Mouse (Mus musculus) heart, embryonic 15.5 days (tissue): Measurements from ENCODE around the gene Nckap1. TPM values are rescaled to one million over a fixed set of nuclear protein-coding genes. Genes with fewer than 3 reads are reported as not detected.

Experiments
- ATAC-seq: fragments of 200-750 bp; cut with Nextera tagmentation; replicated peaks from 2 replicates; pipeline ENCODE4 v1.8.0; 2017; ENCODE audit warnings: low read depth, moderate TSS enrichment; ENCODE audit not compliant: insufficient number of reproducible peaks, insufficient read depth, low FRiP score
- H3K27ac ChIP-seq: fragments of 300-500 bp; sonication (generic); 2 replicates; pipeline ENCODE4 v1.5.1; 2015; ENCODE audit warnings: mild to moderate bottlenecking, inconsistent platforms
- H3K27me3 ChIP-seq: fragments of 300-500 bp; sonication (generic); 2 replicates; pipeline ENCODE4 v1.6.1; 2015; ENCODE audit warnings: inconsistent platforms
- H3K36me3 ChIP-seq: fragments of 300-500 bp; sonication (generic); 2 replicates; pipeline ENCODE4 v1.6.1; 2015; ENCODE audit warnings: mild to moderate bottlenecking, inconsistent platforms
- H3K4me1 ChIP-seq: fragments of 300-500 bp; sonication (generic); replicated peaks from 2 replicates; pipeline ENCODE4 v1.6.1; 2015; ENCODE audit warnings: inconsistent platforms
- H3K4me2 ChIP-seq: fragments of 300-500 bp; sonication (generic); 2 replicates; pipeline ENCODE4 v1.6.1; 2015; ENCODE audit warnings: inconsistent platforms, mild to moderate bottlenecking, moderate library complexity
- H3K4me3 ChIP-seq: fragments of 300-500 bp; sonication (generic); 2 replicates; pipeline ENCODE4 v1.5.1; 2015; ENCODE audit warnings: mild to moderate bottlenecking, inconsistent platforms
- H3K9ac ChIP-seq: fragments of 300-500 bp; sonication (generic); 2 replicates; pipeline ENCODE4 v1.6.1; 2015; ENCODE audit warnings: mild to moderate bottlenecking, inconsistent platforms
- H3K9me3 ChIP-seq: fragments of 300-500 bp; sonication (generic); replicated peaks from 2 replicates; pipeline ENCODE4 v1.6.1; 2016; ENCODE audit warnings: inconsistent platforms
- WGBS: fragments of 180-500 bp; shearing (Covaris S2); methylation state at CpG from one replicate; pipeline ENCODE4 v1.1.7; 2015; ENCODE audit warnings: mixed read lengths; 5-methylcytosine and 5-hydroxymethylcytosine counted together
- microRNA counts: library from miRNA; unstranded; fragments of <30 nt; microRNA quantifications from one replicate; lab custom pipeline; 2016
- microRNA-seq: library from miRNA; unstranded; fragments of <30 nt; microRNA quantifications from one replicate; pipeline ENCODE4, GENCODE M21; 2016
- polyA plus RNA-seq: library from polyadenylated mRNA; unstranded; fragments of >200 nt; fragmentation: Nextera tagmentation; extraction: Ambion mirVana; gene quantifications from 2 replicates; pipeline ENCODE4 v1.2.1, GENCODE M21; 2015

The Nckap1 gene
- polyA plus RNA-seq, 1 experiment from 2014 or later: 50.4 TPM

GRCm38 (mm10) chr2:80484951-80485350, 96.2 kb downstream of the Nckap1 start:
- Histone ChIP-seq H3K9ac (no peak overlapping the region), H3K27ac (no peak overlapping the region), H3K36me3 (no peaks in the 10 kb centered on the region), H3K4me2 (no peak overlapping the region), H3K9me3 (no peaks in the 10 kb centered on the region), H3K27me3 (no peaks in the 10 kb centered on the region), H3K4me1 (peaks cover 7% of the 10 kb centered on the region; the same call in 1 of the 2 replicates), H3K4me3 (no peak overlapping the region)
- 87% methylated on average over 5 of the region's 5 CpGs for WGBS
- ATAC-seq: no peak

DNA sequence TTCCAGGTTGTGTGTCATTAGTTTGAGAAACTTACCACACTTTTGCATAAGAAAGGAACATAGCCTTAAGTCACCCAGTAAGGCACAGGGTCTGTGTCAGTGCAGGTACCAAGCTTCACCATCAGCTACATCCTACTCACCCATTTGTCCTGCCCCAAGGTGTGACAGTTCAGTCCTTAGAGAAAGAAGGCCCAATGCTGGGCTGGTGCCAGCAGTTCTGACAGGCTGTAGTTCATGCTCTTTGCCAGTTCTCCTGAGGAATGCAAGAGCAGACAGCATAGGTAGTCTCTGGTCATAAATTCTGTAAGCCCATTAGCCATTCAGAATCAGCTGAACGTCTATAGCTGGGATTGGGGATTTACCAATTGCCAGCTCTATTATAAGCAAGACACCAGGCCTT, 105.3 kb downstream of the Nckap1 start:
- no peak overlapping the region for H3K27ac ChIP-seq
- H3K4me1 ChIP-seq: no peaks in the 10 kb centered on the region
- no peaks in the 10 kb centered on the region for H3K27me3 ChIP-seq
- no peak overlapping the region for H3K4me2 ChIP-seq
- H3K9ac ChIP-seq: no peak overlapping the region
- H3K36me3 ChIP-seq: no peaks in the 10 kb centered on the region
- no peaks in the 10 kb centered on the region for H3K9me3 ChIP-seq
- 75% methylated on average over 1 of the region's 1 CpGs for WGBS
- H3K4me3 ChIP-seq: no peak overlapping the region
- ATAC-seq: no peak

DNA sequence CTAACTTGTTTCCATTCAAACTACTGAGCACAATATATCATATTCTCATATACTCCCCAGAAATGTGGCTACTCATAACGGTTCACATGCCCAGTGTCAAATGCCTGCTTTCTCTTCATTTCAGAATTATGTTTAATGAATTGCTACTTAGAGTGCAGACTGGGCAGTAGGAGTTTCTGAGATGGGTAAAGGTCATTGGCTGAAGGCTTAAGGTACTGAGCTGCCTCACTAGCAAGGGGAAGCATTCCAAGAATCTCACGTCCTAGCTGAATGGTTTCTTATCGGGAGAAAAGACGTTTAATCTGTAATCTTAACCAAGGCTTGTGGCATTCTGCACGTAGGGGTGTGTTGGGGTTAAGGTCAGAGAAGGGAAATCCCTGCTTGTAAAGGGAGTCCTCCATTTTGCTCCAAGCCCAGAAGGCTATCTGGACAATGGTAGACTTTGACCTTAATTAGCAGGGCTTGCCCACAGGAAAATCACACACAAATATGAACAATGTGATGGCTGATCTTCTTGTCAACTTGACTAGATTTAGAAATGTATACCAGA, 106.9 kb downstream of the Nckap1 start:
- H3K4me2 ChIP-seq: no peak overlapping the region
- no peaks in the 10 kb centered on the region for H3K4me1 ChIP-seq
- H3K27me3 ChIP-seq: no peaks in the 10 kb centered on the region
- H3K9me3 ChIP-seq: no peaks in the 10 kb centered on the region
- H3K9ac ChIP-seq: no peak overlapping the region
- no peak for ATAC-seq
- 41% methylated on average over 5 of the region's 5 CpGs for WGBS
- no peak overlapping the region for H3K27ac ChIP-seq
- H3K4me3 ChIP-seq: no peak overlapping the region
- no peaks in the 10 kb centered on the region for H3K36me3 ChIP-seq

- Histone ChIP-seq H3K36me3 (no peaks in the 10 kb centered on the region), H3K27ac (no peak overlapping the region), H3K4me1 (no peaks in the 10 kb centered on the region), H3K4me2 (no peak overlapping the region), H3K9ac (no peak overlapping the region), H3K9me3 (no peaks in the 10 kb centered on the region), H3K27me3 (no peaks in the 10 kb centered on the region), H3K4me3 (no peak overlapping the region)
- no peak for ATAC-seq
- WGBS: 57% methylated on average over 16 of the region's 16 CpGs
Observed at GRCm38 (mm10) chr2:80465991-80466821, 115.0 kb downstream of the Nckap1 start.

DNA sequence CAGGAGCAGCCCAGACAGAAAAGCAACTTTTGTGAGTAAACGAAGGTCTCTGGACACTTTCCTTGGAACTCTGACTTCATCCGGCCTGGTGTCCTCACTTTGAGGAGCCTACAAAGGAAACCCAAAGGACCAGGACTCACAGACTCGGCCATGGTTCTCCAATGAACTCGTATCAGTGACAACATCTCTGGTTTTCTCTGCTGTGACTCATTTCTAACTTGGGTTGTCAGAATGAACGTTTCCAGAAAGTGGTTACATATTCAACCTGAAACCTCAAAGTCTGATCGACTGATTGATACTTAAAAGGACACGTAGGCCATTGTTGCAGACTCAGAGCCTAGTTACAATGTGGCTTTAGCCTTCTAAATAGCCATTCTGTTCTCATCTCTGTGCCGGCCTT, 119.4 kb downstream of the Nckap1 start:
- WGBS: 71% methylated on average over 8 of the region's 8 CpGs
- Histone ChIP-seq H3K4me3 (no peak overlapping the region), H3K9me3 (no peaks in the 10 kb centered on the region), H3K4me2 (no peak overlapping the region), H3K36me3 (no peaks in the 10 kb centered on the region), H3K9ac (no peak overlapping the region), H3K27me3 (no peaks in the 10 kb centered on the region), H3K27ac (no peak overlapping the region), H3K4me1 (no peaks in the 10 kb centered on the region)
- no peak for ATAC-seq

MicroRNAs within 50 kb of the gene (microRNA counts, 519-probe panel; counts per million panel counts)
- microRNA mmu-miR-684 (lab: Ali Mortazavi, UCI): 2,547 counts per million, percentile 55 among the panel's probes with 10 or more counts

Small RNA genes within 50 kb of the gene (microRNA-seq; reads per million reads assigned to microRNA genes)
- gene Mir684-1: not detected

Other genes with a start within 250 kb of the Nckap1 start
- 7.4 and 8.2 TPM in 2 replicates for gene Frzb, start 133.8 kb downstream of the Nckap1 start, polyA plus RNA-seq
- gene Dusp19, start 35.7 kb upstream of the Nckap1 start, polyA plus RNA-seq: 9.3 and 10.6 TPM in 2 replicates
- 18.4 and 21.9 TPM in 2 replicates for gene Nup35, start 35.9 kb upstream of the Nckap1 start, polyA plus RNA-seq